Mouse (Mus musculus): ENCODE results near the gene Gm21860.
"Not testable (repeated sequence)": the region's sequence is repeated elsewhere in the genome, so short reads cannot be mapped to it uniquely, and the experiment has no call there.

The Gm21860 gene

DNA sequence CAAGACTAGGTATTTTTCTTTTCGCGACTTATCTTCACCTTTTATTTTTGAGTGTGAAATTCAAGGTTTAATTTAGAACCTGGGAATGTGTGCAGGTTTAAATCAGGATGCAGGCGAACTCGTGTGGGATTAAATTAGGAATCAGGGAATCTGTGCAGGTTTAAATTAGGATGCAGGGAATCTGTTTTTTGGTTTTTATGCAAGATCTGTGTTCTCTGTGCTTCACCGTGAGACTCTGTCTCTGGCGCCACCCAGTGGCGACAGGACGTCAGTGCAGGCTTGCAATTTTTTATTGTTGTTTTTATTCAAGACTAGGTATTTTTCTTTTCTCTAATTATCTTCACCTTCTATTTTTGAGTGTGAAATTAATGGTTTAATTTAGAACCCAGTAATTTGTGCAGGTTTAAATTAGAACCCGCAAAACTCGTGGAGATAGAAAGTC lies 22.5 kb downstream of the Gm21860 start:
- peak; percentile 37 to 65 for DNase-seq

DNA sequence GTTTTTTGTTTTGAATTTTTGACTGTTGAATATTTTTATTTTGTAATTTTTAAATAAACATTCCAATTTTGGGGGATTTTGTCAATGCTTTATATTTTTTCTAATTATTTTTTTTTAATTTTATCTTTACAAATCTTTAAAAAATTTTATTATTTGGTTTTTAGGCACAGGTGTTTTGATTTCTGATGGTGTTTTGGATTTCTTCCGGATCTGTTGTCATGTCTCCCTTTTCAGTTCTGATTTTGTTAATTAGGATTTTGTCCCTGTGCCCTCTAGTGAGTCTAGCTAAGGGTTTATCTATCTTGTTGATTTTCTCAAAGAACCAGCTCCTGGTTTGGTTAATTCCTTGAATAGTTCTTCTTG lies 23.0 kb downstream of the Gm21860 start:
- not testable (repeated sequence) for DNase-seq

DNA sequence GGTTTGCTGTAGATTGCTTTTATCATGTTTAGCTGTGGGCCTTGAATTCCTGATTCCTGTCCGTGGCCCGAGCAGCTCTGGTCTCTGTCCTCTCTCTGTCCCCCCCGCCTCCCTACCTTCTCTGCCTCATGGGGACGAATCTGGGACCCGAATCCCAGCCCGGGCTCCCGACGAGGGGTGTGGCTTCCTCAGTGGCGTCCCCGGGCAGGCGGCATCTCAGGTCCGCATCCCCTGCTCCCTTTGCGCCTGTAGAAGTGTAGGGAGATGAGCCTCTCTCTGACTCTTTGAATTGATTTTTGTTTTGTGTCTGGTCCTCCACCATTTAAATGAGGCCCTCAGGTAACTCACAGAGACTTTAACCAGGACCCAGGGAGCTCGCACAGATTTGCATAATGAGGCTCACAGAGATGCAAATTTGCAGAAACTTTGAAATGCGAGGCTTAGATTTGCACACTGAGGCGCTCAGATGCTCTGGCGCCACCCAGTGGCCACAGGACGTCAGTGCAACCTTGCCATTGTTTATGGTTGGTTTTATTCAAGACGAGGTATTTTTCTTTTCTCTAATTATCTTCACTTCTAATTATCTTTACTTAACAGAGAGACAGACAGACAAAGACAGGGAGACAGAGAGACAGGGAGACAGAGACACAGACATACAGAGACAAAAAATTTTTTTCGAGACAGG lies 23.6 kb downstream of the Gm21860 start:
- peak; percentile 25 to 57 for DNase-seq

DNA sequence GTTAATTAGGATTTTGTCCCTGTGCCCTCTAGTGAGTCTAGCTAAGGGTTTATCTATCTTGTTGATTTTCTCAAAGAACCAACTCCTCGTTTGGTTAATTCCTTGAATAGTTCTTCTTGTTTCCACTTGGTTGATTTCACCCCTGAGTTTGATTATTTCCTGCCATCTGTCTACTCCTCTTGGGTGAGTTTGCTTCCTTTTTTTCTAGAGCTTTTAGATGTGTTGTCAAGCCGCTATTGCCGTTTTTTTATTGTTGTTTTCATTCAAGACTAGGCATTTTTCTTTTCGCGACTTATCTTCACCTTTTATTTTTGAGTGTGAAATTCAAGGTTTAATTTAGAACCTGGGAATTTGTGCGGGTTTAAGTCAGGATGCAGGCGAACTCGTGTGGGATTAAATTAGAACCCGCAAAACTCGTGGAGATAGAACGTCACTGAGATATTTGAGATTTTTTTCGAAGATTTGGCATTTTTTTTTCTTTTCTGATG lies 24.8 kb downstream of the Gm21860 start:
- DNase-seq, result not testable (repeated sequence)

DNA sequence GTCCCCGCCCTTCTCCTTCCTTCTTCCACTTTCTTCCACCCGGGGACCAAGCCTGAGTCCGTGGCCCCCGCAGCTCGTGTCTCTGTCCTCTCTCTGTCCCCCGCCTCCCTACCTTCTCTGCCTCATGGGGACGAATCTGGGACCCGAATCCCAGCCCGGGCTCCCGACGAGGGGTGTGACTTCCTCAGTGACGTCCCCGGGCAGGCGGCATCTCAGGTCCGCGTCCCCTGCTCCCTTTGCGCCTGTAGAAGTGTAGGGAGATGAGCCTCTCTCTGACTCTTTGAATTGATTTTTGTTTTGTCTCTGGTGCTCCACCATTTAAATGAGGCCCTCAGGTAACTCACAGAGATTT lies 25.7 kb downstream of the Gm21860 start:
- DNase-seq, result peak; percentile 28 to 39

DNA sequence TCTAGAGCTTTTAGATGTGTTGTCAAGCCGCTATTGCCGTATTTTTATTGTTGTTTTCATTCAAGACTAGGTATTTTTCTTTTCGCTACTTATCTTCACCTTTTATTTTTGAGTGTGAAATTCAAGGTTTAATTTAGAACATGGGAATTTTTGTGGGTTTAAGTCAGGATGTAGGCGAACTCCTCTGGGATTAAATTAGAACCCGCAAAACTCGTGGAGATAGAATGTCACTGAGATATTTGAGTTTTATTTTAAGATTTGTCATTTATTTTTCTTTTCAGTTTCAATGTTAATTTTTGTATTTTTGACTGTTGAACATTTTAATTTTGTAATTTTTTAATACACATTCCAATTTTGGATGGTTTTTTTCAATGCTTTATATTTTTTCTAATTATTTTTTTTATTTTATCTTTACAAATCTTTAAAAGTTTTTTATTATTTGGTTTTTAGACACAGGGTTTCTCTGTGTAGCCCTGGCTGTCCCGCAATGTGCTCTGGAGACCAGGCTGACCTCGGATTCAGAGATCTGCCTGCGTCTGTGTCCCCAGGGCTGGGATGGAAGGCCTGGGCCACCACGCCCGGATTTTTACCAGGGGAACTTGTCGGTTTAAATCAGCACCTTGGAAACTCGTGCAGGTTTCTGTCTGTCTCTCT lies 26.2 kb downstream of the Gm21860 start:
- DNase-seq, result peak in 1 of 2 experiments; percentile 20

DNA sequence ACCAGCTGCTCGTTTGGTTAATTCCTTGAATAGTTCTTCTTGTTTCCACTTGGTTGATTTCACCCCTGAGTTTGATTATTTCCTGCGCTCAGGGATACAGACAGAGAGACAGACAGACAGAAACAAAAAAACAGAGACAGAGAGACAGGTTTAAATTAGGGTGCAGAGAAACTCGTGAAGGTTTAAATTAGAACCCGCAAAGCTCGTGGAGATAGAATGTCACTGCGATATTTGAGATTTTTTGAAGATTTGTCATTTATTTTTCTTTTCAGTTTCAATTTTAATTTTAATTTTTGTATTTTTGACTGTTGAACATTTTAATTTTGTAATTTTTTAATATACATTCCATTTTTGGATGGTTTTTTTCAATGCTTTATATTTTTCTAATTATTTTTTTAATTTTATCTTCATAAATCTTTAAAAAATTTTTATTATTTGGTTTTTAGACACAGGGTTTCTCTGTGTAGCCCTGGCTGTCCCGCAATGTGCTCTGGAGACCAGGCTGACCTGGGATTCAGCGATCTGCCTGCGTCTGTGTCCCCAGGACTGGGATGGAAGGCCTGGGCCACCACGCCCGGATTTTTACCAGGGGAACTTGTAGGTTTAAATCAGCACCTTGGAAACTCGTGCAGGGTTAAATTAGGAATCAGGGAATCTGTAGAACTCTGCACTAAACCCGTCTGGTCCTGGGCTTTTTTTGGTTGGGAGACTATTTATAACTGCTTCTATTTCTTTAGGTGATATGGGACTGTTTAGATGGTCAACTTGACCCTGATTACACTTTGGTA lies 27.3 kb downstream of the Gm21860 start:
- not testable (repeated sequence) for DNase-seq

DNA sequence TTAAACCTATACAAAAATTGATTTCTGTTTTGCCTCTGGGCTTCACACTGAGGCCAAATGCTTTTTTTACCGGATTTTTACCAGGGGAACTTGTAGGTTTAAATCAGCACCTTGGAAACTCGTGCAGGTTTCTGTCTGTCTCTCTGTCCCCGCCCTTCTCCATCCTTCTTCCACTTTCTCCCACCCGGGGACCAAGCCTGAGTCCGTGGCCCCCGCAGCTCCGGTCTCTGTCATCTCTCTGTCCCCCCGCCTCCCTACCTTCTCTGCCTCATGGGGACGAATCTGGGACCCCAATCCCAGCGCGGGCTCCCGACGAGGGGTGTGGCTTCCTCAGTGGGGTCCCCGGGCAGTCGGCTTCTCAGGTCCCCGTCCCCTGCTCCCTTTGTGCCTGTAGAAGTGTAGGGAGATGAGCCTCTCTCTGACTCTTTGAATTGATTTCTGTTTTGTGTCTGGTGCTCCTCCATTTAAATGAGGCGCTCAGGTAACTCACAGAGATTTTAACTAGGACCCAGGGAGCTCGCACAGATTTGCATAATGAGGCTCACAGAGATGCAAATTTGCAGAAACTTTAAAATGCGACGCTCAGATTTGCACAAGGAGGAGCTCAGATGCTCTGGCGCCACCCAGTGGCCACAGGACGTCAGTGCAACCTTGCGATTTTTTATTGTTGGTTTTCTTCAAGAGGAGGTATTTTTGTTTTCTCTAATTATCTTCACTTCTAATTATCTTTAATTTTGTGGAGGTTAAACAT lies 28.7 kb downstream of the Gm21860 start:
- not testable (repeated sequence) for DNase-seq

DNA sequence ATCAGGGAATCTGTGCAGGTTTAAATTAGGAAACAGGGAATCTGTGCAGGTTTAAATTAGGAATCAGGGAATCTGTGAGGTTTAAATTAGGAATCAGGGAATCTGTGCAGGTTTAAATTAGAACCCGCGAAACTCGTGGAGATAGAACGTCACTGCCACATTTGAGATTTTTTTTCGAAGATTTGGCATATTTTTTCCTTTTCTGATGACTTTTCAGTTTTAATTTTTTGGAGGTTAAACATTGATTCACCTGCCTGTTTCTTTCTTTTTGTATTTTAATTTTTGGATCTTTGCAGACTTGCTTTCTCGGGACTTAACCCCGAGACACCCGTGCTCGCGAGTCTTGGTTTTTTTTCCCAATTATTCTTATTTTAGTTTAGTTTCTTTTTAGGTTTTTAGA lies 29.5 kb downstream of the Gm21860 start:
- DNase-seq, result not testable (repeated sequence)

DNA sequence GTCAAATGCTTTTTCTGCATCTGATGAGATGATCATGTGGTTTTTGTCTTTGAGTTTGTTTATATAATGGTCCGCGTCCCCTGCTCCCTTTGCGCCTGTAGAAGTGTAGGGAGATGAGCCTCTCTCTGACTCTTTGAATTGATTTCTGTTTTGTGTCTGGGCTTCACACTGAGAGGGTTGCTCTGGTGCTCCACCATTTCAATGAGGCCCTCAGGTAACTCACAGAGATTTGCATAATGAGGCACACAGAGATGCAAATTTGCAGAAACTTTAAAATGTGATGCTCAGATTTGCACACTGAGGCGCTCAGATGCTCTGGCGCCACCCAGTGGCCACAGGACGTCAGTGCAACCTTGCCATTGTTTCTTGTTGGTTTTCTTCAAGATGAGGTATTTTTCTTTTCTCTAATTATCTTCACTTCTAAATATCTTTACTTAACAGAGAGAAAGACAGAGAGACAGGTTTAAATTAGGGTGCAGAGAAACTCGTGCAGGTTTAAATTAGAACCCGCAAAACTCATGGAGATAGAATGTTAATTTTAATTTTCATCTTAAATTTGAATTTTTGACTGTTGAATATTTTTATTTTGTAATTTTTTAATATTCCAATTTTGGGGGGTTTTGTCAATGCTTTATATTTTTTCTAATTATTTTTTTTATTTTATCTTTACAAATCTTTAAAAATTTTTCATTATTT lies 30.5 kb downstream of the Gm21860 start:
- peak in 1 of 2 experiments; percentile 41 for DNase-seq

DNA sequence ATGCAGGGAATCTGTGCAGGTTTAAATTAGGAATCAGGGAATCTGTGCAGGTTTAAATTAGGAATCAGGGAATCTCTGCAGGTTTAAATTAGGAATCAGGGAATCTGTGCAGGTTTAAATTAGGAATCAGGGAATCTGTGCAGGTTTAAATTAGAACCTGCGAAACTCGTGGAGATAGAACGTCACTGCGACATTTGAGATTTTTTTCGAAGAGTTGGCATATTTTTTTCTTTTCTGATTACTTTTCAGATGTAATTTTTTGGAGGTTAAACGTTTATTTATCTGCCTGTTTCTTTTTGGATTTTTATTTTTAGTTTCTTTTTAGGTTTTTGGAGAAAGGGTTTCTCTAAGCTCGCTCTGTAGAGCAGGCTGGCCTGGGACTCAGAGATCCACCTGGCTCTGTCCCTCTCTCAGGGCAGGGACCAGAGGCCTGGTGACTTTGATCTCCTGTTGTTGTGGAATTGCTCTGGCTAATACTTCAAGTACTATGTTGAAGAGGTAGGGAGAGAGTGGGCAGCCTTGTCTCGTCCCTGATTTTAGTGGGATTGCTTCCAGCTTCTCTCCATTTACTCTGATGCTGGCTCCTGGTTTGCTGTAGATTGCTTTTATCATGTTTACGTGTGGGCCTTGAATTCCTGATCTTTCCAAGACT lies 31.2 kb downstream of the Gm21860 start:
- peak; percentile 36 to 41 for DNase-seq

DNA sequence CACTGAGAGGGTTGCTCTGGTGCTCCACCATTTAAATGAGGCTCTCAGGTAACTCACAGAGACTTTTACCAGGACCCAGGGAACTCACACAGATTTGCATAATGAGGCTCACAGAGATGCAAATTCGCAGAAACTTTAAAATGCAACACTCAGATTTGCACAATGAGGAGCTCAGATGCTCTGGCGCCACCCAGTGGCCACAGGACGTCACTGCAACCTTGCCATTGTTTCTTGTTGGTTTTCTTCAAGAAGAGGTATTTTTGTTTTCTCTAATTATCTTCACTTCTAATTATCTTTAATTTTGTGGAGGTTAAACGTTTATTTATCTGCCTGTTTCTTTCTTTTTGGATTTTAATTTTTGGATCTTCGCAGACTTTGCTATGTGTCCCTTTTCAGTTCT lies 34.1 kb downstream of the Gm21860 start:
- DNase-seq, result peak in 1 of 2 experiments; percentile 50

DNA sequence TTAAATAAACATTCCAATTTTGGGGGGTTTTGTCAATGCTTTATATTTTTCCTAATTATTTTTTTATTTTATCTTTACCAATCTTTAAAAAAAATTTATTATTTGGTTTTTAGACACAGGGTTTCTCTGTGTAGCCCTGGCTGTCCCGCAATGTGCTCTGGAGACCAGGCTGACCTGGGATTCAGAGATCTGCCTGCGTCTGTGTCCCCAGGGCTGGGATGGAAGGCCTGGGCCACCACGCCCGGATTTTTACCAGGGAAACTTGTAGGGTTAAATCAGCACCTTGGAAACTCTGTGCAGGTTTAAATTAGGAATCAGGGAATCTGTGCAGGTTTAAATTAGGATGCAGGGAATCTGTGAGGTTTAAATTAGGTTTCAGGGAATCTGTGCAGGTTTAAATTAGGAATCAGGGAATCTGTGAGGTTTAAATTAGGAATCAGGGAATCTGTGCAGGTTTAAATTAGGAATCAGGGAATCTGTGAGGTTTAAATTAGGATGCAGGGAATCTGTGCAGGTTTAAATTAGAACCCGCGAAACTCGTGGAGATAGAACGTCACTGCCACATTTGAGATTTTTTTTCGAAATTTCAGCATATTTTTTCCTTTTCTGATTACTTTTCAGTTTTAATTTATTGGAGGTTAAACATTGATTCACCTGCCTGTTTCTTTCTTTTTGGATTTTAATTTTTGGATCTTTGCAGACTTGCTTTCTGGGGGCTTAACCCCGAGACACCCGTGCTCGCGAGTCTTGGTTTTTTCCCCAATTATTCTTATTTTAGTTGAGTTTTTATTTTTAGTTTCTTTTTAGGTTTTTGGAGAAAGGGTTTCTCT lies 35.0 kb downstream of the Gm21860 start:
- DNase-seq, result not testable (repeated sequence)

DNA sequence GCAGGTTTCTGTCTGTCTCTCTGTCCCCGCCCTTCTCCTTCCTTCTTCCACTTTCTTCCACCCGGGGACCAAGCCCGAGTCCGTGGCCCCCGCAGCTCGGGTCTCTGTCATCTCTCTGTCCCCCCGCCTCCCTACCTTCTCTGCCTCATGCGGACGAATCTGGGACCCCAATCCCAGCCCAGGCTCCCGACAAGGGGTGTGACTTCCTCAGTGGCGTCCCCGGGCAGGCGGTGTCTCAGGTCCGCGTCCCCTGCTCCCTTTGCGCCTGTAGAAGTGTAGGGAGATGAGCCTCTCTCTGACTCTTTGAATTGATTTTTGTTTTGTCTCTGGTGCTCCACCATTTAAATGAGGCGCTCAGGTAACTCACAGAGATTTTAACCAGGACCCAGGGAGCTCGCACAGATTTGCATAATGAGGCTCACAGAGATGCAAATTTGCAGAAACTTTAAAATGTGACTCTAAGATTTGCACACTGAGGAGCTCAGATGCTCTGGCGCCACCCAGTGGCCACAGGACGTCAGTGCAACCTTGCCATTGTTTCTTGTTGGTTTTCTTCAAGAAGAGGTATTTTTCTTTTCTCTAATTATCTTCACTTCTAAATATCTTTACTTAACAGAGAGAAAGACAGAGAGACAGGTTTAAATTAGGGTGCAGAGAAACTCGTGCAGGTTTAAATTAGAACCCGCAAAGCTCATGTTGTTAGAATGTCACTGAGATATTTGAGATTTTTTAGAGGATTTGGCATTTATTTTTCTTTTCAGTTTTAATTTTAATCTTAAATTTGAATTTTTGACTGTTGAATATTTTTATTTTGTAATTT lies 35.8 kb downstream of the Gm21860 start:
- peak; percentile 57 to 68 for DNase-seq

DNA sequence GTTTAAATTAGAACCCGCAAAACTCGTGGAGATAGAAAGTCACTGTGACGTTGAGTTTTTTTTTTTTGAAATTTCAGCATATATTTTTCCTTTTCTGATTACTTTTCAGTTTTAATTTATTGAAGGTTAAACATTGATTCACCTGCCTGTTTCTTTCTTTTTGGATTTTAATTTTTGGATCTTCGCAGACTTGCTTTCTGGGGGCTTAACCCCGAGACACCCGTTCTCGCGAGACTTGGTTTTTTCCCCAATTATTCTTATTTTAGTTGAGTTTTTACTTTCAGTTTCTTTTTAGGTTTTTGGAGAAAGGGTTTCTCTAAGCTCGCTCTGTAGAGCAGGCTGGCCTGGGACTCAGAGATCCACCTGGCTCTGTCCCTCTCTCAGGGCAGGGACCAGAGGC lies 36.6 kb downstream of the Gm21860 start:
- DNase-seq, result not testable (repeated sequence)

DNA sequence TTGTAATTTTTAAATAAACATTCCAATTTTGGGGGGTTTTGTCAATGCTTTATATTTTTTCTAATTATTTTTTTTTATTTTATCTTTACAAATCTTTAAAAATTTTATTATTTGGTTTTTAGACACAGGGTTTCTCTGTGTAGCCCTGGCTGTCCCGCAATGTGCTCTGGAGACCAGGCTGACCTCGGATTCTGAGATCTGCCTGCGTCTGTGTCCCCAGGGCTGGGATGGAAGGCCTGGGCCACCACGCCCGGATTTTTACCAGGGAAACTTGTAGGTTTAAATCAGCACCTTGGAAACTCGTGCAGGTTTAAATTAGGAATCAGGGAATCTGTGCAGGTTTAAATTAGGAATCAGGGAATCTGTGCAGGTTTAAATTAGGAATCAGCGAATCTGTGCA lies 37.1 kb downstream of the Gm21860 start:
- DNase-seq, result not testable (repeated sequence)

Data from cerebellum, postnatal 10 days (tissue).